Mouse (Mus musculus): ENCODE data around the gene Mrvi1. TPM values are rescaled to one million over a fixed set of nuclear protein-coding genes. Genes with fewer than 3 reads are reported as not detected.

Mrvi1 gene
- polyA plus RNA-seq, 1 experiment from 2014 or later = 23.1 TPM

DNA sequence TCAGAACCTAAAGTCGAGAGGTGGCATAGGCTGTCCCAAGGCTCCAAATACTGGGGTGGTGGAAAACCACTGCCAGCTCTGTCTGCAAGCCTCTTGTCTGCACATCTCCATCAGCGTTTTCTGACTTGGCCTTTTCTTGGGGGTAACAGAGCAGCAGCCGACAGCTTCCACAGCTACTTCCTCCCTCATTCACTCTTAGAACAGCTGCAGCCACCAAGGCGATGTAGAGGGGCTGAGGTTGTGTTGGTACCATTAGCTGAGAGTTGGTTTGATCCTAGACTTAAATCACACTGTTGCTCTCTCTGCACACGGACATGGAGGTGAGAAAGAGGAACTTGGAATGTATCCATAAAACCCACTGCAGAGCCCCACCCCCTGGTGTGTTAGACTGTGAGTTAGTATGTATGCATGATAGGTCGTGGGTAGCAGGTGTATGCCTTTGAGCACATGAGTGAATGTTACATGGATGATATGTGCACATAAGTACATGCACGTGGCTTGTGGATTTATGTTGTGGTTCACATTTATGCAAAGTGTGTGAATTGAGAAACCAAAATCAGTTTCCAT is 31.9 kb upstream of the Mrvi1 start:
- no peak overlapping the region for H3K27ac ChIP-seq (ENCODE audit: low read length)
- no peak overlapping the region for H3K4me3 ChIP-seq (replicated peaks; ENCODE audit: low read length)
- H3K9ac ChIP-seq (ENCODE audit: low read length) = no peak overlapping the region
- H3K4me1 ChIP-seq (ENCODE audit: control insufficient read depth, insufficient read depth, low read length) = no peaks in the 10 kb centered on the region
- H3K9me3 ChIP-seq (replicated peaks; ENCODE audit: control insufficient read depth, low read length) = no peaks in the 10 kb centered on the region
- no peak overlapping the region for H3K4me2 ChIP-seq (ENCODE audit: low read depth, low read length)
- 76% methylated on average over 7 of the region's 7 CpGs for WGBS
- no peaks in the 10 kb centered on the region for H3K27me3 ChIP-seq (ENCODE audit: control insufficient read depth, insufficient read depth, low read length)
- no peak for ATAC-seq (ENCODE audit: insufficient read depth, low FRiP score)
- no peaks in the 10 kb centered on the region for H3K36me3 ChIP-seq (ENCODE audit: control insufficient read depth, insufficient read depth, low read length)

DNA sequence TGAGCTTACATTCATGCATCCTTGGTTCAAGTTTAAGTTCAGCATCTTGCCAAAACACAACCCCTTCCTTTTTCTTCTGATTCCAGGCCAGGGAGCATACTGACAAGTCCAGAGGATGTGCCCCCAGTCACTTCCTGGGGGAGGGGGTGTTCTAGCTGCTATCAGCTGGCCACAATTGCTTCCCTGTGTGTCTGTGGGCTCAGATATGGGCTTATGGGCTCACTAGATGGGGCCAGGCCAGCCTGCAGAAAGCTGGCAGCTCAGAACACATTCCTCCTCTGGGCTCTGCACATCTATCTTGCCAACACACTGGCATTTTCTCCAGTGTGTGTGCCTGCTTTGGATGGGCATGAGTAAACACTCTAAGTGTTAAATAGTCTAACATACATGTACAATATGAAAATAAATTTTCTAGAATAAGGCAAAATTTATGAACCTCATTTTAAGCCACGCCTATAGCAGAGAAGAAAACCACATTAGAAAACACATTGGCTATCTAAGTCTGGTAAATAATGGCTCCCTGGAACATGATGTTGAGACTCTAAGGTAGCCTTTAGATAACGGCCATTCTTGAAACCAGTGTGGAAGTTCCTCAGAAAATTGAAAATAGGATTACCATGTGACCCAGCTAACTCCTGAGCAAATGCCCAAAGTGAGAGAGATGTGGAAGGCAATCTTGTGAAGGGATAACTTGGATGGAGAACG is 22.0 kb upstream of the Mrvi1 start:
- peak; percentile 37; the same call in 1 of the 2 replicates for ATAC-seq (ENCODE audit: insufficient read depth, low FRiP score)
- H3K9me3 ChIP-seq (replicated peaks; ENCODE audit: control insufficient read depth, low read length) = no peaks in the 10 kb centered on the region
- no peaks in the 10 kb centered on the region for H3K36me3 ChIP-seq (ENCODE audit: control insufficient read depth, insufficient read depth, low read length)
- H3K9ac ChIP-seq (ENCODE audit: low read length) = no peak overlapping the region
- no peak overlapping the region for H3K4me3 ChIP-seq (replicated peaks; ENCODE audit: low read length)
- no peaks in the 10 kb centered on the region for H3K4me1 ChIP-seq (ENCODE audit: control insufficient read depth, insufficient read depth, low read length)
- WGBS = 87% methylated on average over 3 of the region's 3 CpGs
- H3K4me2 ChIP-seq (ENCODE audit: low read depth, low read length) = no peak overlapping the region
- H3K27ac ChIP-seq (ENCODE audit: low read length) = no peak overlapping the region
- H3K27me3 ChIP-seq (ENCODE audit: control insufficient read depth, insufficient read depth, low read length) = no peaks in the 10 kb centered on the region

DNA sequence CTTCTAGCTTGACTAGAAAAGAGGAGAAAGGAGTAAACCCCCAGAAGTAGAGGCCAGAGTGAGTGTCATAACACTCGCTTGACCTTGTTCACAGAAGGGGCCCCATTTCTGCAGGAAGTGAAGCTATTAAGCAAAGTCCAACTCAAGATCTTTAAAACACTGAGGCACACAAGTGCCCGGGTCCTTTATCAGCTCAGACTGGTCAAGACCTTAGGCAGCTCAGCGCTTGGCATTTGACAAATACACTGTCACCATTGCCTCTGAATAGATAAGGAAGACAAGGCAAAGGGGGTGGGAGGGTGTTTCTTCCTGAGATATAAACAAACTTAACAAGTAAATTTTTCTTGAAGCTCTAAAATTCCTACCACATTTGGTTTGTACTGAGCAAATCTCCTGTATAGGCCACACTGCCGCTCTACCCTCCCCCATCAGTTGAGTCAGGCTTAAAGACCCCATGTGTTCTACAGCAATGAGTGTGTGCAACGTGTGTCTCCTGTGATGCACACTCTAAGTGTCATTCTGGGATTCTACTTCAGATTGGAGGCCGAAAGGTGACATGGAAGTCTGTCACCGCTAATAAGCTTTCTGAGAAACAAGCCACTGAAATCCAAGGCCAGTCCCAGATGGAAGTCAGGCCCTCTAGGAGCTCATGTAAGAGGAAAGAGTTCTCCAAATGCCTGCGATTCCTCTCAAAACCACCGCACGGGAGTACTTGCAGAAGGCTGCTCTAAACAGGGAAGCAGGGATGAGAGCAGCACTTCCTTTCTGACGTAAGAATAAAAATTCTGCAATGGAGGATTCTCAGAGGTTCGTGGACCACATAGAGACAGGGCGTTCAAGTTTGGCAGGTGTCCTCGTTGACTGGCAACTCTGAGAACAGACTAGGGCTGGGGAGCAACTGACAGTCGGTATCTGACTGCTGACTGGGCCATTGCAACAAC is 16.9 kb upstream of the Mrvi1 start:
- no peak for ATAC-seq (ENCODE audit: insufficient read depth, low FRiP score)
- 60% methylated on average over 15 of the region's 15 CpGs for WGBS
- Histone ChIP-seq H3K27me3 (ENCODE audit: control insufficient read depth, insufficient read depth, low read length) (no peaks in the 10 kb centered on the region), H3K9ac (ENCODE audit: low read length) (no peak overlapping the region), H3K27ac (ENCODE audit: low read length) (no peak overlapping the region), H3K9me3 (replicated peaks; ENCODE audit: control insufficient read depth, low read length) (no peaks in the 10 kb centered on the region), H3K4me2 (ENCODE audit: low read depth, low read length) (no peak overlapping the region), H3K36me3 (ENCODE audit: control insufficient read depth, insufficient read depth, low read length) (no peaks in the 10 kb centered on the region), H3K4me1 (ENCODE audit: control insufficient read depth, insufficient read depth, low read length) (no peaks in the 10 kb centered on the region), H3K4me3 (replicated peaks; ENCODE audit: low read length) (no peak overlapping the region)

DNA sequence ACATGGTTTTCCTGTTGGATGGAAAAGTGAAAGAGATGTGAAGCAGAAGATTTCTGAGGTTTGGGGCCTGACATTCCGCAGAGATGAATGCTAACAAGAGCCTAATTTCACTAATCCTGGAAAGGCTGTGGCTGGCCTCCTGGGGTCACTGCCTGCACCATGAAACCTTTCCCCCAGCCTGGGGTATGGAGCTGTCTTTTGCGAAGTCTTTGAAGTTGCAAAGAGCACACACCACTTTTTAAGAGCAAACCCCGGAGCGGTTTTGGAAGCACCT is 8.9 kb upstream of the Mrvi1 start:
- no peaks in the 10 kb centered on the region for H3K36me3 ChIP-seq (ENCODE audit: control insufficient read depth, insufficient read depth, low read length)
- no peak overlapping the region for H3K4me2 ChIP-seq (ENCODE audit: low read depth, low read length)
- no peaks in the 10 kb centered on the region for H3K27me3 ChIP-seq (ENCODE audit: control insufficient read depth, insufficient read depth, low read length)
- no peaks in the 10 kb centered on the region for H3K9me3 ChIP-seq (replicated peaks; ENCODE audit: control insufficient read depth, low read length)
- ATAC-seq (ENCODE audit: insufficient read depth, low FRiP score) = no peak
- no peak overlapping the region for H3K27ac ChIP-seq (ENCODE audit: low read length)
- no peak overlapping the region for H3K4me3 ChIP-seq (replicated peaks; ENCODE audit: low read length)
- no peak overlapping the region for H3K9ac ChIP-seq (ENCODE audit: low read length)
- WGBS = 53% methylated on average over 4 of the region's 4 CpGs
- no peaks in the 10 kb centered on the region for H3K4me1 ChIP-seq (ENCODE audit: control insufficient read depth, insufficient read depth, low read length)

DNA sequence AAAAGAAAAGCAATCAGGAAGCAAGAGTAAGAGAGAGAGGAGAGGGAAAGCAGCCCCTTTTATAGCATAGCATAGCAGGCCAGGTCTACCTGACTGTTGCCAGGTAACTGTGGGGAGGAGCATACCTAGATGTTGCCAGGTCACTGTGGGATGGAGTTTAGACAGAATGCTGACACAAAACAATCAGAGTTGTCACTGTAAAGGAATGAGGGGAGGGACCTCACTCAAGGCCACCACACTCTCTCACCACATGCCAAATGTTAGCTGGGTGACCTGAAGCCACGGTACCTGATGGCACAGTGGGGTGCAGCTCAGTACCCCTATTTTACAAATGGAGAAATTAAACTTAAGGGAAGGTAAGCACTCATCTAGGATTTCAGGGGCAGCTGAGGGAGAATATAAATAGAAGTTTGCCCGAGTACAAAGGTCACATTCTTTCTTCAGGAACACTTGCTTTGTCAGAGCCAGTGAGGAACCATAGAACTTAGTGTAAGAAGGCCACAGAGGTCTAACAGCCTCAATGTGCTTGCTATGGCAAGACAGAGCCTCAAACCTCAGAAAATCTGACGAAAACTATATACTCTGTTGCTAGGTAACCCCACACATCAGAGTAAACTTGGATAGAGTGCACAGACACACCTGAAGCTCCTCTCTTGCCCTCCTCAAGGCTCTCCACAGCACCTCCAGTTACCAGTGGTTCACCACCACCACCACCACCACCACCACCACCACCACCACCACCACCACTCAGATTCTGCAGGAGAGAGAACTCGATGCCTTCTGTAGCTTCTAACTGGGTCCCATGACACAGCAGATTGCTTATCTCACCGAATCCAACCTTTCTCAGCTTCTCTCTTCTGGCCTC is 8.3 kb upstream of the Mrvi1 start:
- 0 out of 2 replicates have a peak, but pooled peaks have one; percentile 29 for ATAC-seq (ENCODE audit: insufficient read depth, low FRiP score)
- no peak overlapping the region for H3K27ac ChIP-seq (ENCODE audit: low read length)
- 0 out of 2 replicates have a peak, but pooled peaks cover 3% of the 10 kb centered on the region for H3K4me1 ChIP-seq (ENCODE audit: control insufficient read depth, insufficient read depth, low read length)
- H3K9ac ChIP-seq (ENCODE audit: low read length) = no peak overlapping the region
- 45% methylated on average over 5 of the region's 5 CpGs for WGBS
- no peak overlapping the region for H3K4me2 ChIP-seq (ENCODE audit: low read depth, low read length)
- no peaks in the 10 kb centered on the region for H3K9me3 ChIP-seq (replicated peaks; ENCODE audit: control insufficient read depth, low read length)
- H3K36me3 ChIP-seq (ENCODE audit: control insufficient read depth, insufficient read depth, low read length) = no peaks in the 10 kb centered on the region
- H3K27me3 ChIP-seq (ENCODE audit: control insufficient read depth, insufficient read depth, low read length) = no peaks in the 10 kb centered on the region
- no peak overlapping the region for H3K4me3 ChIP-seq (replicated peaks; ENCODE audit: low read length)

DNA sequence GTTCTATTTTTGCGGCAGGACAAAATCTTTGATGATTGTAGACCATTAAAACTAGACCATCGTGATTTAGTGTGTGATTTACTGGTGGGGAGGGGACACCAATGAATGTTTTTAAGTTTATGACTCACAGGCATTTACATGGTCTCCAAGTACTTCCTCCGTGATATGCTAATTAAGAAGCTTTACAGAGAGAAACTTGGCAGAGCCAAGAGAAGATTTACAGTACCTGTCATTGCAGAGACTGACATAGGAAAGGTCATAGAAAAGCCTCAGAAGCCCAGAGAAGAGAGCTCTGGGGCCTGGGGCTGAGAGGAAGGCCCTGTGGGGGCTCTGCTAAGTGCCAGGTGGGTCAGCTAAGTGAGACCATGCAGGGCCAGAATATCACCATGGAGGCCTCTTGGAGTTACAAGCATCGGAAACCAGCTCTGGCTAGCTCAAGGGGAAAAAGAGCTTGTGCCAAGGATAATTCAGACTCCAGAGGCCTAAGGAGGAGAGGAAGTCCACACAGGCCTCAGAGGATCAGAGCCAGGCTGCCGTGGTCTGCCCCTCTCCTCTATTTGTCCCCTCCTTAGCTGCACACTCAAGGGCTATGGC is 7.1 kb upstream of the Mrvi1 start:
- Histone ChIP-seq H3K4me2 (ENCODE audit: low read depth, low read length) (no peak overlapping the region), H3K4me1 (ENCODE audit: control insufficient read depth, insufficient read depth, low read length) (0 out of 2 replicates have a peak, but pooled peaks cover 3% of the 10 kb centered on the region), H3K9me3 (replicated peaks; ENCODE audit: control insufficient read depth, low read length) (no peaks in the 10 kb centered on the region), H3K36me3 (ENCODE audit: control insufficient read depth, insufficient read depth, low read length) (no peaks in the 10 kb centered on the region), H3K27ac (ENCODE audit: low read length) (no peak overlapping the region), H3K9ac (ENCODE audit: low read length) (no peak overlapping the region), H3K4me3 (replicated peaks; ENCODE audit: low read length) (no peak overlapping the region), H3K27me3 (ENCODE audit: control insufficient read depth, insufficient read depth, low read length) (no peaks in the 10 kb centered on the region)
- 44% methylated on average over 5 of the region's 5 CpGs for WGBS
- no peak for ATAC-seq (ENCODE audit: insufficient read depth, low FRiP score)

DNA sequence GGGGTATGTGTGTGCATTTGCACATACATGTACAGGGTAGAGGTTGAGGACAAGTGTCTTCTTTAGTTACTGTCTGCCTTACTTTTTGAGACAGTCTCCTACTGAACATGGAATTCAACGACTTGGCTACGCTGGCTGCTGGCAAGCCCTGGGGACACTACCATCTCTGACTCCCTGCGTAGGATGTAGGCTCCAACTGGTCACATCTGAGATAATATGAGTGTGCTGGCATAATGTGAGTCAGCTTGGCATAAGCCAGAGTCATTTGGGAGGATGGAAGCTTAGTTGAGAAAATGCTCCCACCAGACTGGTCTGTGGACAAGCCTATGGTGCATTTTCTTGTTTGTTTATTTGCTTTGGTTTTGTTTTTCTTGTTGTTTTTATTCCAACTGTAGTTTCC is 5.8 kb upstream of the Mrvi1 start:
- 90% methylated on average over 3 of the region's 3 CpGs for WGBS
- Histone ChIP-seq H3K36me3 (ENCODE audit: control insufficient read depth, insufficient read depth, low read length) (no peaks in the 10 kb centered on the region), H3K27ac (ENCODE audit: low read length) (no peak overlapping the region), H3K9ac (ENCODE audit: low read length) (no peak overlapping the region), H3K4me1 (ENCODE audit: control insufficient read depth, insufficient read depth, low read length) (peaks cover 8% of the 10 kb centered on the region; the same call in 1 of the 2 replicates), H3K9me3 (replicated peaks; ENCODE audit: control insufficient read depth, low read length) (no peaks in the 10 kb centered on the region), H3K27me3 (ENCODE audit: control insufficient read depth, insufficient read depth, low read length) (no peaks in the 10 kb centered on the region), H3K4me2 (ENCODE audit: low read depth, low read length) (no peak overlapping the region), H3K4me3 (replicated peaks; ENCODE audit: low read length) (no peak overlapping the region)
- no peak for ATAC-seq (ENCODE audit: insufficient read depth, low FRiP score)

DNA sequence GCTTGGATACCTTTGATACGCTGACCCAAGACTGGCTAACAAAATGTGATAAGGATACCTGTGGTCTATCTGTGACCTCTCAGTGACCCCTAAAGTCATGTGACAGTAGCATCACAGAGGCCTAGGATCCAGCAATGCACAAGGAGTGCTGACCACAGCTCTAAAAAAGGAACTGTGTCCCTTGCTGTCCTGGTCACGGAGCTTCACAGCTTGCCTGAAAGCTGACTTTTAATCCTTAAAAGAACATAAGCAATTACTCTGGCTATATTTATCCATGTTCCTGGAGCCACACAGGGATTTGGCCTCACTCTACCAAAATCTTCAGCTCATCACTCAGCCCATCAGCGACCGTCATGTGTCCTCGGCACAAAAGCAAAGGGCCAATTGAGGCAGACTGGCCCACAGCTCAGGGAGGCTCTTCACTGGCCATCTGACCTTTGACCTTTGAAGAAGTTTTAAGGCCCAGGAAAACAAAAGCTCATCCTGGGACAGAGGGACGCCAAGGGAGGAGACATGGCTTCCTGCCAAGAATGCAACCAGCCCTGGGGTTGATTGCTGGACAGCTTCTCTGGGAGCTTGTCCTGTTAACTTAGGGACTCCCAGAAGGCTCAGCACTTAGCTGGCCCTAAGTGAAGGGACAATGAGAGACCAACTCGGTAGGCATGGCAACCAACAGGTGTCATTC is 3.5 kb upstream of the Mrvi1 start:
- Histone ChIP-seq H3K27ac (ENCODE audit: low read length) (no peak overlapping the region), H3K4me2 (ENCODE audit: low read depth, low read length) (no peak overlapping the region), H3K4me3 (replicated peaks; ENCODE audit: low read length) (no peak overlapping the region), H3K27me3 (ENCODE audit: control insufficient read depth, insufficient read depth, low read length) (no peaks in the 10 kb centered on the region), H3K4me1 (ENCODE audit: control insufficient read depth, insufficient read depth, low read length) (peaks cover 13% of the 10 kb centered on the region; the same call in 1 of the 2 replicates), H3K36me3 (ENCODE audit: control insufficient read depth, insufficient read depth, low read length) (no peaks in the 10 kb centered on the region), H3K9me3 (replicated peaks; ENCODE audit: control insufficient read depth, low read length) (no peaks in the 10 kb centered on the region), H3K9ac (ENCODE audit: low read length) (no peak overlapping the region)
- 74% methylated on average over 7 of the region's 7 CpGs for WGBS
- ATAC-seq (ENCODE audit: insufficient read depth, low FRiP score) = no peak
